Mouse (Mus musculus): ENCODE data around the gene Brms1.

Brms1 gene

DNA sequence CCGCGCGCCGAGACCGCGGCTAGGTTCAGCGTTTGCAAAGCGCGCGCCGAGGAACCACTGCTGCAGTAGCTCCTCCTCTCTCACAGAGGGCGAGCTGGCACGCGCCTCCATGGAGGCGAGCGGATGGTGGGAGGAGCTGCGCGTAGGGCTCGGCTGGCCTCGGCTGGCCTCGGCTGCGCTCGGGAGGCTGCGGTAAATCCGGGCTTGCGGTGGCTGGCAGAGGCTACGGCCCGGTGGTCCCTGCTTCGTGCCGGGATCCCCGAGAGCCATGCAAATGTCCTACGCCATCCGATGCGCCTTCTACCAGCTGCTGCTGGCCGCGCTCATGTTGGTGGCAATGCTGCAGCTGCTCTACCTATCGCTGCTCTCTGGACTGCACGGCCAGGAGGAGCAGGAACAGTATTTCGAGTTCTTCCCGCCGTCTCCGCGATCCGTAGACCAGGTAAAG, 2.4 kb upstream of the Brms1 start, which contains the start of the genes B4gat1 and AC124502.3:
Gene B4gat1 (plus strand): TSS at position 118 of the 448 bp plus-strand sequence.
Gene AC124502.3 (plus strand): TSS at position 183 of the 448 bp plus-strand sequence.
- DNase-seq (ENCODE audit: low read depth, low spot score): peak; percentile 77

DNA sequence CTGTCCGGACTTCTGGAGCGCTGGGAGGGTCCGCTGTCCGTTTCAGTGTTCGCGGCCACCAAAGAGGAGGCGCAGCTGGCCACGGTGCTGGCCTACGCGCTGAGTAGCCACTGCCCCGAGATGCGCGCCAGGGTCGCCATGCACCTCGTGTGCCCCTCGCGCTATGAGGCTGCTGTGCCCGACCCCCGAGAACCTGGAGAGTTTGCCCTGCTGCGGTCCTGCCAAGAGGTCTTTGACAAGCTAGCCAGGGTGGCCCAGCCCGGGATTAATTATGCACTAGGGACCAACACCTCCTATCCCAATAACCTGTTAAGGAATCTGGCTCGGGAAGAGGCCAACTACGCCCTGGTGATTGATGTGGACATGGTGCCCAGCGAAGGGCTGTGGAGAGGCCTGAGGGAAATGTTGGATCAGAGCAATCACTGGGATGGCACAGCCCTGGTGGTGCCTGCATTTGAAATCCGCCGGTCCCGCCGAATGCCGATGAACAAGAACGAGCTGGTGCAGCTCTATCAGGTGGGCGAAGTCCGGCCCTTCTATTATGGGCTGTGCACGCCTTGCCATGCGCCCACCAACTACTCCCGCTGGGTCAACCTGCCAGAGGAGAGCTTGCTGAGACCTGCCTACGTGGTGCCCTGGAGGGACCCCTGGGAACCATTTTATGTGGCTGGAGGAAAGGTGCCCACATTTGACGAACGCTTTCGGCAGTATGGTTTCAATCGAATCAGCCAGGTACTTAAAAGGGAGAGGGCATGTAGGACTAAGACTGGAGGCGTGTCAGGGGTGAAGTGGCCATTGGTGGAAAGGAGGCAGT, 1.6 kb upstream of the Brms1 start:
- DNase-seq (ENCODE audit: low read depth, low spot score): no peak

DNA sequence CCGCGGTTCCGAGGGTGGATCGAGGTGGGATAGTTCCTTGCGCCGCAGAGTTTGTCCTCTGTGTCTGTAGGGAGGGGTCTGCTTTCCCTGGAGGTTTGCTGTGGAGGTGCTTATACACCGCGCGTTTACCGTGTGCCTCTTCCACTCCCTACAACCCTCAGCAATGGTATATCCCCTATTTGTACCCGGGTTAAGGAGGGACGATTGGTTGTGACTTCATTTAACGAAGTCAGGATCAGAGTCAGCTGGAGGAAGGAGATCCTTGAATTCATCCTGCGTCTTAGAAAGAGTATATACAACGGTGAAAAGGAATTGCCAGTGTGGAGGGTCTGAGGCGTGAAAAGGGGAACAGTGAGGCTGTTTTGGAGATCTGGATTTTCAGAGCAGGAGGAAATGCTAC, 434 bp downstream of the Brms1 start:
- no peak for DNase-seq (ENCODE audit: low read depth, low spot score)

- no peak for DNase-seq (ENCODE audit: low read depth, low spot score)
Measured at GRCm38 (mm10) chr19:5045531-5045930, 4.4 kb downstream of the Brms1 start.

DNA sequence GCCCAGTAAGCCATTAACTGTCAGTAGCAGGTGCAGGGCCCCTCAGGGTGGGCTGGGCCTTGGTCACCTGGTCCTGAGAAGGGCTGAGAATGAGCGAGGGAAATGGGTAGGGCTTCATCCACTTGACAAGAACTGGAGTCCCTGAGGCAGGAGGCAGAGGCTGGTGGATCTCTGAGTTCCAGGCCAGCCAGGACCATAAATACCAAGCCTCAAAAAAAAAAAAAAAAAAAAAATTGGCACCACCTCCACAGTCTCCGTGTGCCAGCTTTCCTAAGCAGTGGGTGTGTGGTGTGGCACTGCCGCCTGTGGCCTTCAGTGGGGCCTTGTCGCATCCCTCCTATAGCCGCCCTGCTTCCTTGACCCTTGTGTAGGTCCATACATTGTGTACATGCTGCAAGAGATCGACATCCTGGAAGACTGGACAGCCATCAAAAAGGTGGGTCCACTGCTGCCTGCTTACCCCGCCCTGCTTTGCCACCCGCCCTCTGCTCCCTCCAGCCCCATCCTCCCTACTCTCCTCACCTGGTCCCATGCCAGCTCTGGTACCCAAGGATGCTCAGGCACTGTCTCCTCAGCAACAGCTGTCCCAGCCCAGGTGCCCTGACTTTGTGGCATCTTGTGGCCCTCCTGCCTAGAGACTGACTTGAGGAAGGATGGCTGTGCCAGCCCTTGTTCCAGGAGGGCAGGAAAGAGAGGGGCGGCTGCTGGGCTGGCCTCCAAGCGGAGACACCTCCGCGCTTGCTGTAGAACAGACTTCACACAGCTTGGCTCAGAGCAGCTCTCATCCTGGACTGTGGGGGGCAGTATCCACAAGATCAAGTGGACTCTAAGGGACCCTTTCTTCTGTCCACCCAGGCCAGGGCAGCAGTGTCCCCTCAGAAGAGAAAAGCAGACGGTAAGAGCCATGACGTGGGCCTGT, 7.2 kb downstream of the Brms1 start:
- DNase-seq (ENCODE audit: low read depth, low spot score): no peak

DNA sequence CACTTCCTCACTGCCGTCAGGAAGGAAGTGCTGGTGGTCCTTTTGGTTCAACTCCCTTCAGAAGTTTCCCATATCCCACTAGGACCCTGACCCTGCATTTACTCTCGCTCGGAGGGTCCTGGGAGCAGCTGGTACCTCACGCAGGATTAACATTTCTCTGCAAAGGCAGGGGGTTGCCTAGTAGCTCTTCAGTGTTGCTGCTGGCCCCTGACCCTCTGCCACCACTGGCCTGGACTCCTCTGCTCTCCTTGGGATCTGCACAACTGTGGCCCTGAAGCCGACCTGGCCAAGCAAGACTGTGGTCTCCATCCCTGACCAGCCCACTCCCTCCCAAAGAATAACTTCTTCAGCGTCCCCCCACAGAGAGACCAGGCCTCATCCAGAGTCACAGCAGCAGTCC, 8.2 kb downstream of the Brms1 start:
- no peak for DNase-seq (ENCODE audit: low read depth, low spot score)

DNA sequence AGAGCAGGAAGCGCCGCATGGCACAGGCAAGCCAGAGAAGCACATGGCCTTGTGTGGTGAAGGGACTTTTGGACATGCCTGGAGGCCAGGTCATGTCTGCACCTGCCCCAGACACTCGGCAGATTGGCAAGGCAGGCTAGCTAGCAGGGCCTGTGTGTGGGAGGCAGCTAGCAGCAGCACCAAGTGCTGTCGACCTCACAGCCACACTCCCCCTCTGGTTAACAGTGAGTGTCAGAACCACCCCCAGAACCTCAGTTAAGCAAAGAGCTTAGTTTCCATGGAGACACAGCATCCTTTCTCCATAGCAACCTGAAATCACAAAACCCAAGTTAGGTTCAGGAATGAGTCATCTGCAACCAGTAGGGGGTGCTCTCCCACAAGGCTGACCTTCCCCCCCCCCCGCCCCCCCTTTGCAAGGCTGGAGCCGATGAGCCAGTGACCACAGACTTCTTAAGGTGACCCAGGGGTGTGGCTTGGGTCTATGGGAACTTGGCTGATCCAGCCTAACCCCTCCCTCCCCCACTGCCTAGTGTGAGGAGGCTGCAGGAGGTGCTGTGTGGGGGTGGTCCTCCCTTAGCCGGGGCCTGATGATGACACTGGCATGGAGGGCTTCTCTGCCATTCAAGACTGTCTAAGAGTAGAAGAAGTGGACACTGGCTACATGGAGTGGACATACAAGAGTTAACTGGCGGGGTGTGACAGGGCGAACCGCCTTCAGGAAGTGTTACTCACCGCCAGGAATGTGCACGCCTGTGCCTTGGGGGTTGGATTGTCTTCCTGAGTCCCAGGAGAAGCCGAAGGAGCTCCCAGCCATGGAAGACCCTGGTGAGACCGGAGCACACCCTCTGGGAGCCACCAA, 9.1 kb downstream of the Brms1 start, which contains the start of gene Rin1:
Gene Rin1 (plus strand): TSS at position 435 of the 859 bp plus-strand sequence.
- DNase-seq (ENCODE audit: low read depth, low spot score): no peak

DNA sequence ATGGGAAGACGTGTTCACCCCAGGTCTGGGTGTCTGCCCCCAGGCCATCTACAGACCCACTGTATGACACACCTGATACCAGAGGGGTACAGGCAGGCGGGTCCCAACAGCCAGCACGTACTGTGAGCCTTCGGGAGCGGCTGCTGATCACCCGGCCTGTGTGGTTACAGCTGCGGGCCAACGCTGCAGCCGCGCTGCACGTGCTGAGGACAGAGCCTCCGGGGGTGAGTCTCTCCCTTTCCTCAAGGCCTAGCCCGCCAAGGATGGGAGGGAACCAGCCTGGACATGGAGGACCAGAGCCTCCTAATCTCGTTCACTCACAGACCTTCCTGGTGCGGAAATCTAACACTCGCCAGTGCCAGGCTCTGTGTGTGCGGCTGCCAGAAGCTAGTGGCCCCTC, 9.9 kb downstream of the Brms1 start:
- no peak for DNase-seq (ENCODE audit: low read depth, low spot score)

- no peak for DNase-seq (ENCODE audit: low read depth, low spot score)
Measured at GRCm38 (mm10) chr19:5051515-5051914, 10.4 kb downstream of the Brms1 start.

GRCm38 (mm10) chr19:5052166-5052822, 11.1 kb downstream of the Brms1 start:
- no peak for DNase-seq (ENCODE audit: low read depth, low spot score)

DNA sequence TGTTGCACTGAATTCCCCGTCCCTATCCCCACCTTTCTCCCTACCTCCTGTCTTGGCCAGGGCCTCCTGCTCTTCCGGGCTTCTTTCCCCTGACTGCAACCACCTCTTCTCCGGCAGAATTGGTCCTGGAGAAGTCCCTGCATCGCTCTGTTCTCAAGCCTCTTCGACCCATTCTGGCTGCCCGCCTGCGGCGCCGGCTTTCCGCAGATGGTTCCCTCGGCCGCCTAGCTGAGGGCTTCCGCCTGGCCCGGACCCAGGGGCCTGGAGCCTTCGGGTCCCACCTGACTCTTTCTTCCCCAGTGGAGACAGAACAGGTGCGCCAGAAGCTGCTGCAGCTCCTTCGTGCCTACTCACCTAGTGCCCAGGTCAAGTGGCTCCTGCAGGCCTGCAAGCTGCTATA, 11.7 kb downstream of the Brms1 start:
- DNase-seq (ENCODE audit: low read depth, low spot score): no peak

- DNase-seq (ENCODE audit: low read depth, low spot score): no peak
Measured at GRCm38 (mm10) chr19:5053909-5054308, 12.8 kb downstream of the Brms1 start.

GRCm38 (mm10) chr19:5056251-5056650, 15.1 kb downstream of the Brms1 start:
- no peak for DNase-seq (ENCODE audit: low read depth, low spot score)

GRCm38 (mm10) chr19:5057876-5058775, 17.0 kb downstream of the Brms1 start:
- no peak for DNase-seq (ENCODE audit: low read depth, low spot score)

DNA sequence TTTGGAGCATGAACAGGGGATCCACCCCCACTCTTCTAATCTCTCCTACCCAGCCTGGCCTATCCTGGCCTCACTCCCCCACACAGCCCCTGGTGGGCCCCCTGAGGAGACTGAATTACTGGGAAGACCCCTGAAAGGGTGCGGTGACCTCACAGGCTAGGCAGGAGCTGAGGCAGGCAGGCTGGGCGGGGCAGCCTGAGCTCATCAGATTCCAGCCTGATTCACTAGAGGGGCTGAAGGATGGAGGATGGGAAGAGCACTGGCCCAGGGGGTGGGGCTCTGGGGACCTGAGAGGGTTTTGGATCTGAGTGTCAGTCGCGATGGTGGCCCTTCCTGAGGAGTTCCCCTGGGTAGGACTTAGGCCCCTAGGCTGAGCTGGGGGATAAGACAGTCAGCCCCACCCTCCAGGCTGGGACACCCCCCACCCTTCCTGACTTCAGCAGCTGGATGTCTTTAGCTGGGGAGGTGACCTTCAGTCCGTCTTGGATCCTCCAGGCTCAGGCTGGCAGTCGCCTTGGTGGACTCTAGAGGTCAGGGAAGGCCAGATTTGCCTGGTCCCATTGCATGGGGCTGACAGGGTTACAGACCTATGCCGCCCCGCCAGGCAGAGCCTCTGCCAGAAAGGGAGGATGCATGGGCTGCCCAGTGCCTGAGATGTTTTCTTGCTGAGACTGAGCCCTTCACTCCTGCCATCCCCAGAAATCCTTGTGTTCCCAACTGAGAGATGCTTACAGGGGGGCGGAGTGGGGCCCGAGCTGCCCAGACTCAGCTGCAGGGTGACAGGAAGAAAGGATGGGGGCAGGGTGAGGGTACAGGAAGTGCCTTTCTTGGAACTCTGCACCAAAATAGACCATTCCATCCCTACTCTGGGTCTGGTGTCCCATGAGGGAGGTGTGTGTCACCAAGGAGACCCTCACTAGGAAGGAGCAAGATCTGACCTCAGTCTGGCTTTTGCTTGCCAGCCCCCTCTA, 17.9 kb downstream of the Brms1 start:
- no peak for DNase-seq (ENCODE audit: low read depth, low spot score)

DNA sequence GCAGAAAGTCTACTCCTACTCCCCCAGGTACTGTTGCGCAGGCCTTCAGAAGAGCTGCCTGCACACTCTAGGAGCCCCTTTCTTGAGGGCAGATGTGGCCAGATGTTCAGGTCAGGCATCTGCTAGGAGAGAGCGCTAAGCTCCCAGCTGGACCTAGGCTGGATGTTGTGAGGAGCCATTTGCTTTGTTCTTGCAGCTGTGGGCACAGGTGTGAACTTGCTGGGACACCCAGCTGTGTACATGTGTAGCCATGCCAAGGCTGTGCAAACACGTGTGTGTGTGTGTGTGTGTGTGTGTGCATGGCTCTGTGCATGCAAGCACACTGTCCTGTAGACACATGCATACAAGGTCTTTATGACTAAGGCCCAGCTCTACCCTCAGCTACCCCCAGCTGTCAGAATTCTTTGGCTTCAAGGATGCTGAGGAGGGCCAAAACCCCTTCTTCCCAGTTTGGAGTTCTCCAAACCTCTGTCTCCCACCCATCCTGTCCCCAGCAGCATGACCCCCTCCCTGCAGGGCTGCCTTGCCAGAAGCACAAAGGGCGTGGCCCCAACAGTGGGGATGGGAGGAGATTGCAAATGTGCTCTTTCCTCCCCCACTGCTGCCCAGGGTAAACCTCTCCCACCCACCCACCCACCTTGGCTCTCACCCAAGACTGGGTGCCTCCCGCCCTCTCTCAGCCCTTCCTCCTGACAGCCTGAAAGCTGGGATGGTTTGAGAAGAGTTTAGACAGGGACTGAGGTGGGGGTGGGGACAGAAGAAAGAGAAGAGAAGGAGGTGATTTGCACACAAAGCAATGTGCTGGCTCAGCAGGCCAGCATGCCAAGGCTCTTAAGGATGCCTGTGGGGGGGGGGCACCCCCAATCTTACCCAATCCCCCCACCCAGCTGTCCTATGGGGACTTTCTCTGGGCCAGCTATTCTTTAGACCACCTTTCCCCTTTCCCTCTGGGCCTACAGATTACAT, 19.5 kb downstream of the Brms1 start:
- DNase-seq (ENCODE audit: low read depth, low spot score): no peak

- DNase-seq (ENCODE audit: low read depth, low spot score): no peak
Measured at GRCm38 (mm10) chr19:5062041-5062440, 20.9 kb downstream of the Brms1 start.

Measured in retina, adult 2 months (tissue).